Mouse (Mus musculus) midbrain, postnatal 0 days (tissue): ENCODE measurements around the gene Noc2l. TPM values are rescaled to one million over a fixed set of nuclear protein-coding genes. Genes with fewer than 3 reads are reported as not detected.
A peak's percentile ranks its signal among the peaks of the same experiment; 100 is the strongest.

Source experiments
- ATAC-seq: fragments of 200-750 bp; cut with Nextera tagmentation; 2 replicates; pipeline ENCODE4 v1.8.0; 2017; ENCODE audit warnings: moderate number of reproducible peaks, mild to moderate bottlenecking, moderate TSS enrichment, moderate library complexity; ENCODE audit not compliant: low FRiP score
- DNase-seq: peaks from one replicate; pipeline ENCODE4 v3.0.0-alpha.2; 2015; ENCODE audit warnings: low spot score
- H3K27ac ChIP-seq: fragments of 300-500 bp; sonication (generic); 2 replicates; pipeline ENCODE4 v1.5.1; 2014; ENCODE audit warnings: low read depth, mild to moderate bottlenecking, low read length, mixed read lengths
- H3K27me3 ChIP-seq: fragments of 300-500 bp; sonication (generic); 2 replicates; pipeline ENCODE4 v1.6.1; 2014; ENCODE audit warnings: low read length, control low read depth, mixed read lengths; ENCODE audit not compliant: insufficient read depth
- H3K36me3 ChIP-seq: fragments of 300-500 bp; sonication (generic); 2 replicates; pipeline ENCODE4 v1.6.1; 2014; ENCODE audit warnings: low read length, control low read depth, mixed read lengths; ENCODE audit not compliant: insufficient read depth
- H3K4me1 ChIP-seq: fragments of 300-500 bp; sonication (generic); 2 replicates; pipeline ENCODE4 v1.6.1; 2014; ENCODE audit warnings: mild to moderate bottlenecking, control low read depth, antibody characterized with exemption, low read length, mixed read lengths; ENCODE audit not compliant: insufficient read depth
- H3K4me2 ChIP-seq: fragments of 300-500 bp; sonication (generic); 2 replicates; pipeline ENCODE4 v1.6.1; 2014; ENCODE audit warnings: low read depth, mild to moderate bottlenecking, low read length, mixed read lengths; ENCODE audit not compliant: poor library complexity, severe bottlenecking
- H3K4me3 ChIP-seq: fragments of 300-500 bp; sonication (generic); 2 replicates; pipeline ENCODE4 v1.5.1; 2014; ENCODE audit warnings: low read depth, mild to moderate bottlenecking, low read length, moderate library complexity
- H3K9ac ChIP-seq: fragments of 300-500 bp; sonication (generic); replicated peaks from 2 replicates; pipeline ENCODE4 v1.6.1; 2014; ENCODE audit warnings: mild to moderate bottlenecking, low read length, moderate library complexity, mixed read lengths; ENCODE audit not compliant: poor library complexity, severe bottlenecking
- H3K9me3 ChIP-seq: fragments of 300-500 bp; sonication (generic); 2 replicates; pipeline ENCODE4 v1.6.1; 2016; ENCODE audit warnings: low read length, control low read depth
- CTCF ChIP-seq: IDR thresholded peaks from 2 replicates; pipeline ENCODE4 v1.5.1; 2016; ENCODE audit warnings: antibody characterized with exemption, mild to moderate bottlenecking
- WGBS: fragments of 180-500 bp; shearing (Covaris S2); extraction: QIAGEN DNeasy Blood & Tissue Kit; methylation state at CpG from one replicate; pipeline ENCODE4 v1.1.7; 2014; 5-methylcytosine and 5-hydroxymethylcytosine counted together
- microRNA-seq: library from miRNA; unstranded; fragments of <30 nt; microRNA quantifications from one replicate; pipeline ENCODE4, GENCODE M21; 2016; ENCODE audit warnings: borderline number of aligned reads
- polyA plus RNA-seq: library from polyadenylated mRNA; unstranded; fragments of >200 nt; fragmentation: Nextera tagmentation; extraction: Ambion mirVana; gene quantifications from 2 replicates; pipeline ENCODE4 v1.2.1, GENCODE M21; 2015
- total RNA-seq: library from RNA; depleted of rRNA; stranded (reverse); fragments of >200 nt; gene quantifications from 2 replicates; pipeline ENCODE4 v1.2.3, GENCODE M21; 2014; rRNA removed

The Noc2l gene
- total and polyA plus RNA-seq, 2 experiments from 2014 or later: 47.1 to 81.3 TPM

- Histone ChIP-seq H3K27me3 (no peaks in the 10 kb centered on the region), H3K4me1 (peaks cover 6% of the 10 kb centered on the region; the same call in 1 of the 2 replicates), H3K9me3 (no peaks in the 10 kb centered on the region), H3K4me2 (no peak overlapping the region), H3K9ac (no peak overlapping the region), H3K36me3 (peaks cover 12% of the 10 kb centered on the region; the same call in 1 of the 2 replicates), H3K27ac (no peak overlapping the region), H3K4me3 (no peak overlapping the region)
- no peak for TF ChIP-seq CTCF
- DNase-seq (no peak), ATAC-seq (no peak)
- 43% methylated on average over 7 of the region's 7 CpGs for WGBS
Observed at GRCm38 (mm10) chr4:156253043-156253442, 17.2 kb downstream of the Noc2l start.

DNA sequence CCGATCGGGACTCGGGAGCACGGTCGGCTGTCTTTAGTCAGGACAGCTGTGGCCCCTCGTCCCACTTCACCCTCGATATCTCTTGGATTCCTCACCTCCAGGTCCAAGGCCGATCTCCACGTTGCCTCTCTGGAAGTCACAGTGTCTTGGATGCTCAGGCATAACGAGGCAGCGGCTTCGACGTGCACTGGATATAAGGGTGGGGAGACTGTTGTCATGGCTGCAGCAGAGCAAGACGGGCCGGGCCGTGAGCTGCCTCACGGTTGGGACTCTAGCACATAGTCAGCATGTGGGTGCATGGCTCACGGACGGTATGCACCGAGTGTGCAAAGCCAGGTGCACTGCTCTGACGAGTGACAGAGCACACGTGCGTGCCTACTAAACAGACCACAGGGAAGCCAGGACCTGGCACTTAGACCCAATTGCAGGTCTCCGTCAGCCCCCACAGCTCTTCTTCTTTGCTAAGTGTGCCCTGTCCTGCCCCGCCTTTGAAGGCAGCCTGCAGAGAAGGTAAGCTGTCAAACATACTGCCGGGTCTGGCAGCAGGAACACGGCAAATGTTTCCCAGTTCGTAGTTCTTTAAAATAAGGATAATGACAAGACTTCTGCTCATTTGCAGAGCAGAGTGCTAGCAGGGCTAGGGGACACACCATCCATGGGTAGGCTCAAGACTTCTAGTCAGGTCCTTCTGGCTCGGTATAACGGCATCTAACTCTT is 18.7 kb downstream of the Noc2l start:
- Histone ChIP-seq H3K9me3 (no peaks in the 10 kb centered on the region), H3K4me1 (peaks cover 6% of the 10 kb centered on the region; the same call in 1 of the 2 replicates), H3K27me3 (no peaks in the 10 kb centered on the region), H3K27ac (no peak overlapping the region), H3K4me2 (peak overlapping the region; percentile 39), H3K36me3 (0 out of 2 replicates have a peak, but pooled peaks cover under 1% of the 10 kb centered on the region), H3K9ac (no peak overlapping the region), H3K4me3 (peak overlapping the region; percentile 18; the same call in 1 of the 2 replicates)
- ATAC-seq: peak; percentile 32
- no peak for TF ChIP-seq CTCF
- no peak for DNase-seq
- 2% methylated on average over 30 of the region's 30 CpGs for WGBS

DNA sequence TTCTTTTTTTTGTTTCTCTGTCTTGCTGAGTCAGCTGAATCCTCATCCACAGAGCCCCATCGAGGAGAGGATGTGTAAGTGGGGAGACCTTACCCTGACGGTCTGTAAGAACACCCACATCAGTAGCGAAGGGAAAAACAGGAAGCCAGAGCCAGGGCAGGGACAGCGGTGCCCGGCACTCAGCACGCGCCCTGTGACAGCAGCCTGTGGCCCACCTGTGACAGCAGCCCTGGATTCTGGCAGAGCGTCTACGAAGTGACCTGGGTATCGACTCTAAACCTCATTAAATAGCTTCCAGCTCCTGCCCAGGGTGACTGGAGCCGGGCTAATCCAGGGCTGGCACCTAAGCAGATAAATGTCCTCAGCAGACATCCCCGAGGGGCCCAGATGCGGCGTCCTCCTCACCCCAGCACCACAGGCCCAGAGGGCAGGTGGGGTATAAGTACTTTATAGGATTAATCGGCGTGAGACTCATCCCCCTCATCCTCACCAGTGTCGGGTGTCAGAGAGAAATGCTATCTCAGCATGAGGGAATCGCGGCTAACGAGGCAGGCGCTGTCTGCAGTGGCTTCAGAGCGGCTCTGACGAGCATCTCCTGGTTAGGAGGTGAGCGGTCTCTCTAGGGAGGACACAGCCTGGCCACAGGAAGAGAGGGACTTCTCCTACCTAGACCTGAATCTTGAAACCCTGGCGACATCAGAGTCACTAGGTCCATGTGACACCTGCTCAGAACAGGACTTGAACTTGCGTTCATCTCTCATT is 19.4 kb downstream of the Noc2l start, which contains the start of gene Samd11:
Samd11 (minus strand) TSS at position 580 of the 762 bp plus-strand sequence.
- H3K36me3 ChIP-seq: no peaks in the 10 kb centered on the region
- peak within 1 kb of the TSS; percentile 18; the same call in 1 of the 2 replicates for H3K4me3 ChIP-seq
- WGBS: 8% methylated on average over 26 of the region's 26 CpGs
- no peak within 1 kb of the TSS for H3K9ac ChIP-seq
- peak within 1 kb of the TSS; percentile 39 for H3K4me2 ChIP-seq
- no peak for TF ChIP-seq CTCF
- ATAC-seq (peak; percentile 47), DNase-seq (no peak)
- no peaks in the 10 kb centered on the region for H3K27me3 ChIP-seq
- peaks cover 6% of the 10 kb centered on the region; the same call in 1 of the 2 replicates for H3K4me1 ChIP-seq
- no peaks in the 10 kb centered on the region for H3K9me3 ChIP-seq
- H3K27ac ChIP-seq: no peak within 1 kb of the TSS

Small RNAs within 50 kb of the gene (microRNA-seq; reads per million reads assigned to microRNA genes)
- 3.4 reads per million, percentile 2 among the genes with 10 or more reads in this experiment for gene Mir7658

Other genes starting within 250 kb of the Noc2l start
- gene B3galt6, start 243.4 kb upstream of the Noc2l start, total RNA-seq: 52.5 and 57.2 TPM in 2 replicates
- gene B3galt6, start 243.4 kb upstream of the Noc2l start, polyA plus RNA-seq: 31.1 and 32.2 TPM in 2 replicates
- gene Sdf4, start 243.1 kb upstream of the Noc2l start, total RNA-seq: 84.8 and 105 TPM in 2 replicates
- 111 and 112 TPM in 2 replicates for gene Sdf4, start 243.1 kb upstream of the Noc2l start, polyA plus RNA-seq
- 0.66 and 1.4 TPM in 2 replicates for gene Tnfrsf4, start 222.2 kb upstream of the Noc2l start, total RNA-seq
- 0.54 and 0.78 TPM in 2 replicates for gene Tnfrsf4, start 222.2 kb upstream of the Noc2l start, polyA plus RNA-seq
- not detected in 2 replicates for gene Tnfrsf18, start 209.8 kb upstream of the Noc2l start, total RNA-seq
- 1.5 and 2.2 TPM in 2 replicates for gene Tnfrsf18, start 209.8 kb upstream of the Noc2l start, polyA plus RNA-seq
- 1.9 TPM in 1 of 2 replicates, not detected in the other for gene Ttll10, start 176.6 kb upstream of the Noc2l start, total RNA-seq
- gene Ttll10, start 176.6 kb upstream of the Noc2l start, polyA plus RNA-seq: not detected in 2 replicates
- 28.1 and 31.1 TPM in 2 replicates for gene 9430015G10Rik, start 126.0 kb upstream of the Noc2l start, total RNA-seq
- 22.1 and 25.2 TPM in 2 replicates for gene 9430015G10Rik, start 126.0 kb upstream of the Noc2l start, polyA plus RNA-seq
- 0.44 and 0.52 TPM in 2 replicates for gene Rnf223, start 105.5 kb upstream of the Noc2l start, total RNA-seq
- 0.20 and 0.23 TPM in 2 replicates for gene Rnf223, start 105.5 kb upstream of the Noc2l start, polyA plus RNA-seq
- gene Agrn, start 38.5 kb upstream of the Noc2l start, total RNA-seq: 303 and 333 TPM in 2 replicates
- gene Agrn, start 38.5 kb upstream of the Noc2l start, polyA plus RNA-seq: 72.8 and 77.1 TPM in 2 replicates
- gene Isg15, start 35.2 kb upstream of the Noc2l start, total RNA-seq: 1.7 and 2.3 TPM in 2 replicates
- gene Isg15, start 35.2 kb upstream of the Noc2l start, polyA plus RNA-seq: 2.4 and 3.9 TPM in 2 replicates
- gene AW011738, start 32.7 kb upstream of the Noc2l start, total RNA-seq: 7.5 and 8.2 TPM in 2 replicates
- 3.5 and 3.7 TPM in 2 replicates for gene AW011738, start 32.7 kb upstream of the Noc2l start, polyA plus RNA-seq
- 1.9 and 2.0 TPM in 2 replicates for gene Perm1, start 20.1 kb upstream of the Noc2l start, total RNA-seq
- 1.4 and 1.7 TPM in 2 replicates for gene Perm1, start 20.1 kb upstream of the Noc2l start, polyA plus RNA-seq
- gene Plekhn1, start 1.2 kb upstream of the Noc2l start, total RNA-seq: 46.6 and 46.7 TPM in 2 replicates
- 18.7 and 19.3 TPM in 2 replicates for gene Plekhn1, start 1.2 kb upstream of the Noc2l start, polyA plus RNA-seq
- 8.9 and 9.1 TPM in 2 replicates for gene Samd11, start 19.6 kb downstream of the Noc2l start, total RNA-seq
- gene Samd11, start 19.6 kb downstream of the Noc2l start, polyA plus RNA-seq: 3.2 and 3.5 TPM in 2 replicates
- not detected in 2 replicates for gene Vmn2r-ps159, start 95.1 kb downstream of the Noc2l start, total RNA-seq
- not detected in 2 replicates for gene Vmn2r-ps159, start 95.1 kb downstream of the Noc2l start, polyA plus RNA-seq